Mouse (Mus musculus): ENCODE results near the gene Ptcd2. TPM values are rescaled to one million over a fixed set of nuclear protein-coding genes. Genes with fewer than 3 reads are reported as not detected.

Ptcd2 gene
- polyA plus RNA-seq, 1 experiment from 2014 or later: 54.4 TPM

GRCm38 (mm10) chr13:99285241-99285640, 59.3 kb downstream of the Ptcd2 start:
- no peaks in the 10 kb centered on the region for H3K27me3 ChIP-seq (ENCODE audit: low read depth, poor library complexity, severe bottlenecking)
- 78% methylated on average over 2 of the region's 2 CpGs for WGBS
- H3K4me1 ChIP-seq: peaks cover 27% of the 10 kb centered on the region
- no peaks in the 10 kb centered on the region for H3K9me3 ChIP-seq (replicated peaks)
- H3K27ac ChIP-seq (replicated peaks): peak overlapping the region; percentile 33
- peak; percentile 21 for DNase-seq (ENCODE audit: low spot score)
- H3K36me3 ChIP-seq: no peaks in the 10 kb centered on the region
- H3K4me3 ChIP-seq: no peak overlapping the region

DNA sequence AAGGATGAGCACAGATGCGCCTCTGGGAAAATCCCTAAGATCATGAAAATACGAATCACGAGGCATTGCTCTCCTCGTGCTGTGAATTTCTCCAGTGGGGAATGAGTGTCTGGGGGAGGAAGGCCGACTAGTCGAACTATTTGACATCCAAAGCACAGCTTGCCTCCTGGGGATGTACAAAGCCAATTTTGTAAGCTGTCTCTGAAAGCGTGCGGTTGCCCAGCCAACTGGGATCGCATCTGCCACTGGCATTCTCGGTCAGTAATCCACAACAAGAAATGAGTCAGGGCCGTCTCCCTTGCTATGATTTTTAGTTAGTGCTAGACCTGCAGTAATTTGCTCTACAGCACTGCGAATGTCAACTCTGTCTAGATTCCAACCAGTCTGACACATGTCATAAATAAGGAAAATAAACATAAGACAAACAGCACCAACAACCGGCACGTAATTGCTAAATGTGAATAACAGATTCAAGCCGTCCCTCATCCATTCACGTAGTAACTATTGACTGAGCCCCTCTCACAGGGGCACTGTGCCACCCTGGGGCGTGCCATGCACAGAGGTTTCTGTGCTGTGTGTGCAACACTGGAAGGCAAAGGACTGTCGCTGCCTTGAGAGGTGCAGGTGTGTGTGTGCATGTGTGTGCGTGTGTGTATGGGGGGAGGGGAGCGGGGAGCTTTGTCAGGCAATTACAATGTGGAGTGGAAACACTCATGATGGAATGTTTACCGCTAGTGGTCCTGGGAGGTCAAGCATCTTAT, 59.9 kb downstream of the Ptcd2 start:
- DNase-seq (ENCODE audit: low spot score): peak; percentile 47
- no peaks in the 10 kb centered on the region for H3K27me3 ChIP-seq (ENCODE audit: low read depth, poor library complexity, severe bottlenecking)
- peak overlapping the region; percentile 49 for H3K27ac ChIP-seq (replicated peaks)
- WGBS: 83% methylated on average over 21 of the region's 21 CpGs
- no peaks in the 10 kb centered on the region for H3K9me3 ChIP-seq (replicated peaks)
- peaks cover 27% of the 10 kb centered on the region for H3K4me1 ChIP-seq
- H3K4me3 ChIP-seq: no peak overlapping the region
- H3K36me3 ChIP-seq: no peaks in the 10 kb centered on the region

GRCm38 (mm10) chr13:99283916-99284315, 60.6 kb downstream of the Ptcd2 start:
- 87% methylated on average over 12 of the region's 12 CpGs for WGBS
- Histone ChIP-seq H3K36me3 (no peaks in the 10 kb centered on the region), H3K4me3 (no peak overlapping the region), H3K27me3 (ENCODE audit: low read depth, poor library complexity, severe bottlenecking) (no peaks in the 10 kb centered on the region), H3K4me1 (peaks cover 27% of the 10 kb centered on the region), H3K9me3 (replicated peaks) (no peaks in the 10 kb centered on the region), H3K27ac (replicated peaks) (peak overlapping the region; percentile 49; the same call in 1 of the 2 replicates)
- no peak for DNase-seq (ENCODE audit: low spot score)

- Histone ChIP-seq H3K27me3 (ENCODE audit: low read depth, poor library complexity, severe bottlenecking) (no peaks in the 10 kb centered on the region), H3K4me3 (no peak overlapping the region), H3K27ac (replicated peaks) (no peak overlapping the region), H3K36me3 (no peaks in the 10 kb centered on the region), H3K4me1 (peaks cover 27% of the 10 kb centered on the region), H3K9me3 (replicated peaks) (no peaks in the 10 kb centered on the region)
- DNase-seq (ENCODE audit: low spot score): no peak
- WGBS: 86% methylated on average over 6 of the region's 6 CpGs
These were observed 61.5 kb downstream of the Ptcd2 start for GRCm38 (mm10) chr13:99282961-99283360.

DNA sequence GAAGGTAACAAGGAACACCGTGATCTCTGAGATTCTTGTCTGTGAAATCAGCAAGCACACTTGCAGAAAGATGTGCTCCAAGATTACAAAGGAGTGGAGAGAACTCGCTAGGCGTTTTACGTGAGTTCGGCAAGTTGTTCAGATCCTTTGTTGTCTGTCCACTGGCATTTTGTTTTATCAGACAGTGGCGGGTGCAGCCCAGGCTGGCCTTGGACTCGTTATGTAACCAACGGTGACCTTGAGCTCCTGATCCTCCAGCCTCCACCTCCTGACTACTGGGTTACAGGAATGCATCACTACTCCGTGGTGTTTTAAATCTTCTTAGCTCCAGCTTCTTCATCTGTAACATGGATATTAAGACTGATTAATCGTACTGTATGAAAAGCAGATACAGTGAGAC, 65.2 kb downstream of the Ptcd2 start:
- H3K36me3 ChIP-seq: no peaks in the 10 kb centered on the region
- DNase-seq (ENCODE audit: low spot score): no peak
- H3K4me3 ChIP-seq: no peak overlapping the region
- H3K9me3 ChIP-seq (replicated peaks): no peaks in the 10 kb centered on the region
- WGBS: 84% methylated on average over 10 of the region's 10 CpGs
- H3K27me3 ChIP-seq (ENCODE audit: low read depth, poor library complexity, severe bottlenecking): no peaks in the 10 kb centered on the region
- H3K27ac ChIP-seq (replicated peaks): no peak overlapping the region
- H3K4me1 ChIP-seq: peaks cover 8% of the 10 kb centered on the region

DNA sequence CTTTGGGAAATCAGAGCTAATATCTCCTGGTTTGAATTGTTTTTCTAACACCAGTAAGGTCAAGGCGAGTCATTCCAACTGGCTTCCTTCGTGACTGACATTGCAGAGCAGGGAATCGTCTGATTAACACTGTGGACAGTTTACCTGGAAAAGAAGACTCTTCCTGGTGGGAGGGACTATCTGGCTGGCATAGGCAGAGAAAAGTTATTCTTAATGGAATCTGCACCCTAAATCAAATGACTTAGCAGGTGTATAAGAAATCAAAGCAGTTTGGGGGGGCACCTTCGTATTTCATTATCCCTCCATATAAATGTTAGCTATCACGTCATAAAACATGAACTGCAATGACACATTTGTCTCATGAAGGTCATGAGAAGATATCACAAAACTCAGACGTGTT, 66.0 kb downstream of the Ptcd2 start:
- H3K9me3 ChIP-seq (replicated peaks): no peaks in the 10 kb centered on the region
- WGBS: 86% methylated on average over 6 of the region's 6 CpGs
- no peak overlapping the region for H3K4me3 ChIP-seq
- no peak for DNase-seq (ENCODE audit: low spot score)
- no peak overlapping the region for H3K27ac ChIP-seq (replicated peaks)
- 0 out of 2 replicates have a peak, but pooled peaks cover under 1% of the 10 kb centered on the region for H3K4me1 ChIP-seq
- H3K27me3 ChIP-seq (ENCODE audit: low read depth, poor library complexity, severe bottlenecking): no peaks in the 10 kb centered on the region
- H3K36me3 ChIP-seq: no peaks in the 10 kb centered on the region

DNA sequence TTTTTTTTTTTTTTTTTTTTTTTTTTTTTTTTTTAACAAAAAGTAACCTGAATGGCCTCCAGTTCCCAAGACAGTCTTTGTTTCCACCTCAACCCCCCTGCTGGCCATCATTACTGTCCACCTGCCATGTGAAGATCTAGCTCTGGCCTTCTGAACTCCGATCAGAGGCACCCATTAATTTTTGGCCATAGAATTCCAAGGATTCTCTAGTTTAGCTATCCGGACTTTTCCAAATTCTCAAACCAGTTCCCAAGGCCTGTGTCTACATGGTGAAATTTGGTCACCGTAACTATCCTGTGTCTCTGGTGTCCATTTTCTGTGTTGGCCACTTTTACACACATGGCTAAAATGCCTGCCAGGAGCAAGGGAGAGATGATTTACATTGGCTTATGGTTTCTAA, 67.0 kb downstream of the Ptcd2 start:
- H3K9me3 ChIP-seq (replicated peaks): no peaks in the 10 kb centered on the region
- H3K36me3 ChIP-seq: no peaks in the 10 kb centered on the region
- WGBS: 94% methylated on average over 3 of the region's 3 CpGs
- H3K27ac ChIP-seq (replicated peaks): no peak overlapping the region
- H3K4me3 ChIP-seq: no peak overlapping the region
- no peak for DNase-seq (ENCODE audit: low spot score)
- H3K4me1 ChIP-seq: no peaks in the 10 kb centered on the region
- H3K27me3 ChIP-seq (ENCODE audit: low read depth, poor library complexity, severe bottlenecking): no peaks in the 10 kb centered on the region

GRCm38 (mm10) chr13:99272046-99272445, 72.5 kb downstream of the Ptcd2 start:
- Histone ChIP-seq H3K27me3 (ENCODE audit: low read depth, poor library complexity, severe bottlenecking) (no peaks in the 10 kb centered on the region), H3K9me3 (replicated peaks) (no peaks in the 10 kb centered on the region), H3K27ac (replicated peaks) (no peak overlapping the region), H3K36me3 (no peaks in the 10 kb centered on the region), H3K4me1 (no peaks in the 10 kb centered on the region), H3K4me3 (no peak overlapping the region)
- DNase-seq (ENCODE audit: low spot score): no peak
- WGBS: 86% methylated on average over 3 of the region's 3 CpGs

Other genes starting within 250 kb of the Ptcd2 start
- 0.37 and 0.44 TPM in 2 replicates for gene Zfp366, start 159.9 kb downstream of the Ptcd2 start, polyA plus RNA-seq (2016; fragmentation: Nextera tagmentation; extraction: Ambion mirVana)
- 73.9 and 79.9 TPM in 2 replicates for gene Mrps27, start 81 bp upstream of the Ptcd2 start, polyA plus RNA-seq (2016; fragmentation: Nextera tagmentation; extraction: Ambion mirVana)
- gene Map1b, start 171.8 kb upstream of the Ptcd2 start, polyA plus RNA-seq (2016; fragmentation: Nextera tagmentation; extraction: Ambion mirVana): 665 and 916 TPM in 2 replicates

All from midbrain, embryonic 10.5 days (tissue).